Mouse (Mus musculus): ENCODE measurements at regions not wholly inside any gene's neighbourhood (a gene's known extent, or its start where the extent isn't known, plus 50 kb on each side); places are given as distances from the start of the nearest gene placed in this dataset.

GRCm38 (mm10) chr5:43339671-43340070 lies 106.7 kb downstream of the Cpeb2 start:
- no peak for ATAC-seq (ENCODE audit: low FRiP score)
- H3K4me3 ChIP-seq, result no peak overlapping the region
- no peak overlapping the region for H3K4me2 ChIP-seq (replicated peaks)
- no peak overlapping the region for H3K9ac ChIP-seq
- no peak overlapping the region for H3K27ac ChIP-seq
- H3K9me3 ChIP-seq (replicated peaks), result no peaks in the 10 kb centered on the region
- no peaks in the 10 kb centered on the region for H3K27me3 ChIP-seq
- 68% methylated on average over 7 of the region's 7 CpGs for whole genome bisulfite sequencing
- H3K4me1 ChIP-seq, result no peaks in the 10 kb centered on the region
- no peaks in the 10 kb centered on the region for H3K36me3 ChIP-seq

- no peak for ATAC-seq (ENCODE audit: low FRiP score)
- Histone ChIP-seq H3K27me3 (no peaks in the 10 kb centered on the region), H3K9ac (no peak overlapping the region), H3K27ac (no peak overlapping the region), H3K4me3 (no peak overlapping the region), H3K4me1 (no peaks in the 10 kb centered on the region), H3K9me3 (replicated peaks) (no peaks in the 10 kb centered on the region), H3K4me2 (replicated peaks) (no peak overlapping the region), H3K36me3 (no peaks in the 10 kb centered on the region)
- WGBS, result 96% methylated on average over 2 of the region's 2 CpGs
Measured at GRCm38 (mm10) chr5:43341475-43341874, 108.5 kb downstream of the Cpeb2 start.

DNA sequence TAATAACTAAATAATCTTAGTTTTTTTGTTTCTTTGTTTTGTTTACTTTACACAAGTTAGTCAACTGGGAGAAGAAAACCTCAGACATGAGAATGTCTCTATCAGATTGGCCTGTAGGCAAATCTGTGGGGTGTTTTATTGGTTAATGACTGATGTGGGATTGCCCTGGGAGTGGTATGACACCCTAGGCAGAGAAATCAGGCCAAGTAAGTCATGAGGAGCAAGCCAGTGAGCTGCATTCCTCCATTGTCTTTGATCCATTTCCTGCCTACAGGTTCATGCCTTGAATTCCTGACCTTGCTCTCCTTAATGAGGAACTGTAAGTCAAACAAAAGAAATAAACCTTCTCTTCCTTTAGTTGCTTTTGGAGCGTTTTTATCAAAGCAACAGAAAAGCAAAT lies 111.5 kb downstream of the Cpeb2 start:
- WGBS, result 94% methylated on average over 1 of the region's 1 CpGs
- H3K9ac ChIP-seq, result no peak overlapping the region
- H3K36me3 ChIP-seq, result no peaks in the 10 kb centered on the region
- H3K9me3 ChIP-seq (replicated peaks), result no peaks in the 10 kb centered on the region
- no peaks in the 10 kb centered on the region for H3K4me1 ChIP-seq
- H3K4me3 ChIP-seq, result no peak overlapping the region
- no peaks in the 10 kb centered on the region for H3K27me3 ChIP-seq
- no peak overlapping the region for H3K4me2 ChIP-seq (replicated peaks)
- no peak for ATAC-seq (ENCODE audit: low FRiP score)
- no peak overlapping the region for H3K27ac ChIP-seq

DNA sequence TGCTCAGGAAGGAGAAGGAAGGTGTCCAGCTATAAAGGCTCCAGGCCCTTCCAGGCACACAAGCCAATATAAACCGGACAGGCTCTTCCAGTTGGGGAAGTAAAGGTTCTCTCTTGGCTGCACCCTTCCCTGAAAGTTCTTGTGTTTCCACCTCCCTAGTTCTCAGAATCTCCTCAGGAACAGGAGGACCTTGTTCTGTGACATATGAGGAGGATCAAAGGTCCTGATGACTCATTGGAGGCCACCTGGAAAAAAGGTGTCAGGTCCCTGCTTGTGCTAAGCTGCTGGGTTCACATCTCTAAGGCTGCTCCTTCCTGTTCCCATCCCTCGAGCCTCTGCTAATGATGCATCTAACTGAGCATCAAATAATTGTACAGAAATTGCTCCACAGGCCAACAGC lies 118.0 kb downstream of the Cpeb2 start:
- Histone ChIP-seq H3K27me3 (no peaks in the 10 kb centered on the region), H3K4me2 (replicated peaks) (no peak overlapping the region), H3K4me3 (no peak overlapping the region), H3K9me3 (replicated peaks) (no peaks in the 10 kb centered on the region), H3K27ac (no peak overlapping the region), H3K9ac (no peak overlapping the region), H3K4me1 (peaks cover 24% of the 10 kb centered on the region), H3K36me3 (no peaks in the 10 kb centered on the region)
- WGBS, result 83% methylated on average over 2 of the region's 2 CpGs
- ATAC-seq (ENCODE audit: low FRiP score), result no peak

GRCm38 (mm10) chr5:43353021-43353990 lies 120.3 kb downstream of the Cpeb2 start:
- Histone ChIP-seq H3K4me1 (peaks cover 24% of the 10 kb centered on the region), H3K36me3 (no peaks in the 10 kb centered on the region), H3K9me3 (replicated peaks) (no peaks in the 10 kb centered on the region), H3K27ac (no peak overlapping the region), H3K4me2 (replicated peaks) (0 out of 2 replicates have a peak overlapping the region, but pooled peaks have one; percentile 6), H3K9ac (no peak overlapping the region), H3K27me3 (no peaks in the 10 kb centered on the region), H3K4me3 (no peak overlapping the region)
- ATAC-seq (ENCODE audit: low FRiP score), result 0 out of 2 replicates have a peak, but pooled peaks have one; percentile 18
- WGBS, result 56% methylated on average over 23 of the region's 23 CpGs

DNA sequence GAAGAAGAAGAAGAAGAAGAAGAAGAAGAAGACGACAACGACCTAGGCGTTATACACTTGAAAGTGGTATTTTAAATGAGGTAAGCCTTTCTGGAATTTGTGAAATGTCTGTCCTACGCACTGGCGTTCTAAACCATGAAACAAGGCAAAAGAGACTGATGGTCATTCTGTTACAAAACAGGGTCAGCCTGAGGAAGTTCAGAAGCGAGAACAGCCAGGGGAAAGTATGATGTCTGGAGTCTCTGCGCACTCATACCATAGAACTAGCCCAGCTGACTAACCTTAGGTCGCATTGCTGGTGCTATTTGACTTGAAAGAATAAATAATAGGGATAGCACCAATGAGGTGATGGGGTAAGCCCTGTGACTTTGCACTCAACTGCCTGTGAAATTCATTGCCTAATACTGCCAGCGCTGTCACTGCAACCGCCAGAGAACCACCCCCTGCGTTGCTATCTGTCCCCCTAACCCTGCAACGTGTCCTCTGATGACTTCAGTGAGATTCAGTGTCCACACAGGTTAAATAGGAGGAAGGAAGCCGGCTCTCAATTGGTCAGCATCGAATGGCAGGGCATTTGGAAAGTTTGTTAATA lies 121.5 kb downstream of the Cpeb2 start:
- peaks cover 24% of the 10 kb centered on the region for H3K4me1 ChIP-seq
- WGBS, result 47% methylated on average over 14 of the region's 14 CpGs
- no peaks in the 10 kb centered on the region for H3K27me3 ChIP-seq
- H3K9me3 ChIP-seq (replicated peaks), result no peaks in the 10 kb centered on the region
- ATAC-seq (ENCODE audit: low FRiP score), result no peak
- H3K4me3 ChIP-seq, result peak overlapping the region; percentile 31
- no peaks in the 10 kb centered on the region for H3K36me3 ChIP-seq
- H3K4me2 ChIP-seq (replicated peaks), result peak overlapping the region; percentile 53
- peak overlapping the region; percentile 48; the same call in 1 of the 2 replicates for H3K27ac ChIP-seq
- peak overlapping the region; percentile 41; the same call in 1 of the 2 replicates for H3K9ac ChIP-seq

DNA sequence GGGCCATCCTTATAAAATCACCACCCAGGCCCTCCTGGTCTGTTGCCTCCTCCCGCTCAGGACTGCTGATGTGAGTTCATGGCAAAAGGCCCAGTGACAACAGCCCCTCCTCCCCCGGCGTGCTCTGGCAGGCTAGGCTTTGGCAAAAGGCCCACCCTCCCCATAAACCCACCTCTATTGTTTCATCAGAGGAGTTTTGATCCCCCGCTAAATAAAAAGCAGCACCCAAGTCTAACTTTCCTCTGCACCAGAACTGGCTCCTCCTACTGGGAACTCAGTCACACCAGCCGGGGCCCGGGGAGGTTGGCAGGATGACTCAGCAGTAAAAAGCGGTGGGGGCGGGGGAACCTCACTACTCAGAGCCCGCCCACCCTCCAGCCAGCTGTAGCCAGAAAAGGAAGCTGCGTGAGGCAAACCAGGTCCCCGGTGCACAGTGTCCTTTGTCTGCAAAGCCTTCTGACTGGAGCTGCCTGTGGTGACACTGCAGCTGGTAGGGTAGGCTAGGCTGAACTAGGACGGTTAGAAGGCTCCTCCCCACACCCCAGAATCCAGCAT lies 122.1 kb downstream of the Cpeb2 start:
- no peaks in the 10 kb centered on the region for H3K9me3 ChIP-seq (replicated peaks)
- peak overlapping the region; percentile 75 for H3K27ac ChIP-seq
- no peaks in the 10 kb centered on the region for H3K36me3 ChIP-seq
- H3K9ac ChIP-seq, result peak overlapping the region; percentile 41; the same call in 1 of the 2 replicates
- H3K4me2 ChIP-seq (replicated peaks), result peak overlapping the region; percentile 53
- peaks cover 24% of the 10 kb centered on the region for H3K4me1 ChIP-seq
- ATAC-seq (ENCODE audit: low FRiP score), result peak; percentile 94
- H3K4me3 ChIP-seq, result peak overlapping the region; percentile 31
- H3K27me3 ChIP-seq, result no peaks in the 10 kb centered on the region
- 1% methylated on average over 12 of the region's 12 CpGs for WGBS

GRCm38 (mm10) chr5:43355832-43356231 lies 122.9 kb downstream of the Cpeb2 start:
- no peaks in the 10 kb centered on the region for H3K36me3 ChIP-seq
- peaks cover 24% of the 10 kb centered on the region for H3K4me1 ChIP-seq
- 0 out of 2 replicates have a peak, but pooled peaks have one; percentile 20 for ATAC-seq (ENCODE audit: low FRiP score)
- H3K27me3 ChIP-seq, result no peaks in the 10 kb centered on the region
- no peak overlapping the region for H3K4me3 ChIP-seq
- H3K27ac ChIP-seq, result peak overlapping the region; percentile 75
- H3K9me3 ChIP-seq (replicated peaks), result no peaks in the 10 kb centered on the region
- H3K9ac ChIP-seq, result no peak overlapping the region
- WGBS, result 82% methylated on average over 16 of the region's 16 CpGs
- H3K4me2 ChIP-seq (replicated peaks), result peak overlapping the region; percentile 53

GRCm38 (mm10) chr5:43357100-43357680 lies 124.2 kb downstream of the Cpeb2 start:
- H3K9ac ChIP-seq, result no peak overlapping the region
- no peak for ATAC-seq (ENCODE audit: low FRiP score)
- 88% methylated on average over 5 of the region's 5 CpGs for WGBS

DNA sequence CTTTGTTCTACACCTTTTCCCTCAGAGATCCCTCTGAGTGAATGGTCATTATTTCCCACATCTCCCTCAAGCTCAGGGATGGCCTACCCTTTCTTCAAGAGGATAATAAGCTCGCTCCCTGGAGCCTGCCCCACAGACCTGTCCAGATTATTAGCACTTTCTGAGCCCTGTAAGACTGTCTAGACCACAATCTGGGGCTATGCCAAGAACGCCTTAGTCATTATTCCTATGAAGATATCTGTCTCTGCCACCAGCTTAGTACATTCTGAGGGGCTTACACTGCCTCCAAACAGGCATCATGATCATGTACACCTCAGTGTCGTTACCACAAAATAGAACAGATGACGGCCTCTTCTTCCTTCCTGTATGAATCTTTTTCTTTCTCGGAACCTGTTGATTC lies 124.9 kb downstream of the Cpeb2 start:
- H3K36me3 ChIP-seq, result no peaks in the 10 kb centered on the region
- no peak overlapping the region for H3K9ac ChIP-seq
- no peaks in the 10 kb centered on the region for H3K27me3 ChIP-seq
- H3K27ac ChIP-seq, result no peak overlapping the region
- H3K9me3 ChIP-seq (replicated peaks), result no peaks in the 10 kb centered on the region
- no peak overlapping the region for H3K4me3 ChIP-seq
- 91% methylated on average over 5 of the region's 5 CpGs for WGBS
- peaks cover 22% of the 10 kb centered on the region for H3K4me1 ChIP-seq
- no peak for ATAC-seq (ENCODE audit: low FRiP score)
- no peak overlapping the region for H3K4me2 ChIP-seq (replicated peaks)

More at GRCm38 (mm10) chr5:43357100-43357680, 124.2 kb downstream of the Cpeb2 start:
- Histone ChIP-seq H3K9me3 (replicated peaks) (no peaks in the 10 kb centered on the region), H3K4me3 (no peak overlapping the region), H3K27ac (no peak overlapping the region), H3K4me2 (replicated peaks) (no peak overlapping the region), H3K27me3 (no peaks in the 10 kb centered on the region), H3K36me3 (no peaks in the 10 kb centered on the region), H3K4me1 (peaks cover 24% of the 10 kb centered on the region)

DNA sequence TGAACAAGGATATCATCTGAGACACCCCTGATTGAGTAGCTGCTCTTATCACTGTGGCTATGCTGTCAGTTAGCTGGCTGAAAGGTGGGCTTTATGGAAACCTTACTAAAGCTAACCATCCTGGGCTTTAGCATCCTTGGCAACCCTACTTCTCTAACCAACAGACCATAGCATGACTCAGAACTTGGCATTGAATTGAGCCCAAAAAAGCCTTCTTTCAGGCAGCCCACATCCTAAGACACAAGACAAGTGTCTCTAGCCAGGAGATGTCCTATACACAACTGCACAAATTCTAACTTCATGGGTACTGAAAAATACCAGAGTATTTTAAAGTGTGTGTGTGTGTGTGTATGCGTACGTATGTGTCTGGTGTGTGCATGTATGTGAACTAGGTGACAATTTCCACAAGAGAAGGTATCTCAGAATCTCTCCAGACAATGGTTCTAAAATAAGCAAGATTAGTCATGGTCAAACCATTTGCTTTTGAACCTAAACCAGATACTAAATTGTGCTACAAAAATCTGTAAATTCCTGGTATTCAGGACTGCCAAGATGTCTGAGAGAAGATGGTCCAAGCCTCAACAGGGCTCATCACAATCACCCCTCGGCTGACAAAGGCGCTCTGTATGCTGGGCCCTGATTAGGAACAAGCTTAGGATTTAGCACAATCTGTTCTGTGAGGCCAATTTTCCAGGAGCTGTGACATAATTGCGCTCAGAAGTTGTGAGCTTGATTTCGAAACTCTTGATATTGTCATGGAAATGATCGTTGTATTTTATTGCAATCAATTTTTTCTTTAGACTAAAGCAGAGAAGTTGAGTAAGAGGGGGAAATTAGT lies 126.2 kb downstream of the Cpeb2 start:
- Histone ChIP-seq H3K27me3 (no peaks in the 10 kb centered on the region), H3K9ac (no peak overlapping the region), H3K4me2 (replicated peaks) (no peak overlapping the region), H3K27ac (no peak overlapping the region), H3K36me3 (no peaks in the 10 kb centered on the region), H3K4me3 (no peak overlapping the region), H3K4me1 (peaks cover 14% of the 10 kb centered on the region), H3K9me3 (replicated peaks) (no peaks in the 10 kb centered on the region)
- 82% methylated on average over 7 of the region's 7 CpGs for WGBS
- ATAC-seq (ENCODE audit: low FRiP score), result no peak

Data from hindbrain, embryonic 12.5 days (tissue).